Mouse (Mus musculus) forebrain, embryonic 14.5 days (tissue): ENCODE data around the gene Serping1. TPM values are rescaled to one million over a fixed set of nuclear protein-coding genes. Genes with fewer than 3 reads are reported as not detected.
A peak's percentile ranks its signal among the peaks of the same experiment; 100 is the strongest.
"Not testable (repeated sequence)": the region's sequence is repeated elsewhere in the genome, so short reads cannot be mapped to it uniquely, and the experiment has no call there.

Experiments used
- ATAC-seq: fragments of 200-750 bp; cut with Nextera tagmentation; 2 replicates; pipeline ENCODE4 v1.8.0; 2017; ENCODE audit warnings: mild to moderate bottlenecking, moderate library complexity
- DNase-seq: peaks from one replicate; pipeline ENCODE4 v3.0.0-alpha.2; 2015; ENCODE audit warnings: low spot score
- H3K27ac ChIP-seq: fragments of 300-500 bp; sonication (generic); 2 replicates; pipeline ENCODE4 v1.5.1; 2014; ENCODE audit warnings: low read depth, mild to moderate bottlenecking, control low read depth, low read length, moderate library complexity
- H3K27me3 ChIP-seq: fragments of 300-500 bp; sonication (generic); replicated peaks from 2 replicates; pipeline ENCODE4 v1.6.1; 2014; ENCODE audit warnings: low read length, control low read depth, mixed read lengths; ENCODE audit not compliant: control insufficient read depth, insufficient read depth
- H3K36me3 ChIP-seq: fragments of 300-500 bp; sonication (generic); 2 replicates; pipeline ENCODE4 v1.6.1; 2014; ENCODE audit warnings: low read length, control low read depth; ENCODE audit not compliant: control insufficient read depth, insufficient read depth
- H3K4me1 ChIP-seq: fragments of 300-500 bp; sonication (generic); 2 replicates; pipeline ENCODE4 v1.6.1; 2014; ENCODE audit warnings: antibody characterized with exemption, low read length, control low read depth; ENCODE audit not compliant: control insufficient read depth, insufficient read depth
- H3K4me2 ChIP-seq: fragments of 300-500 bp; sonication (generic); 2 replicates; pipeline ENCODE4 v1.6.1; 2014; ENCODE audit warnings: mild to moderate bottlenecking, control low read depth, low read length
- H3K4me3 ChIP-seq: fragments of 300-500 bp; sonication (generic); 2 replicates; pipeline ENCODE4 v1.5.1; 2014; ENCODE audit warnings: low read depth, low read length, control low read depth
- H3K9ac ChIP-seq: fragments of 300-500 bp; sonication (generic); 2 replicates; pipeline ENCODE4 v1.6.1; 2014; ENCODE audit warnings: mild to moderate bottlenecking, low read length, control low read depth, moderate library complexity
- H3K9me3 ChIP-seq: fragments of 300-500 bp; sonication (generic); replicated peaks from 2 replicates; pipeline ENCODE4 v1.6.1; 2016; ENCODE audit warnings: low read length, control low read depth, mixed read lengths; ENCODE audit not compliant: control insufficient read depth
- WGBS: fragments of 180-500 bp; shearing (Covaris S2); extraction: QIAGEN DNeasy Blood & Tissue Kit; methylation state at CpG from one replicate; pipeline ENCODE4 v1.1.7; 2014; 5-methylcytosine and 5-hydroxymethylcytosine counted together
- polyA plus RNA-seq: library from polyadenylated mRNA; unstranded; fragments of >200 nt; fragmentation: Nextera tagmentation; extraction: Ambion mirVana; gene quantifications from 2 replicates; pipeline ENCODE4 v1.2.1, GENCODE M21; 2014

Gene Serping1
- polyA plus RNA-seq, 1 experiment from 2014 or later: 32.7 TPM

DNA sequence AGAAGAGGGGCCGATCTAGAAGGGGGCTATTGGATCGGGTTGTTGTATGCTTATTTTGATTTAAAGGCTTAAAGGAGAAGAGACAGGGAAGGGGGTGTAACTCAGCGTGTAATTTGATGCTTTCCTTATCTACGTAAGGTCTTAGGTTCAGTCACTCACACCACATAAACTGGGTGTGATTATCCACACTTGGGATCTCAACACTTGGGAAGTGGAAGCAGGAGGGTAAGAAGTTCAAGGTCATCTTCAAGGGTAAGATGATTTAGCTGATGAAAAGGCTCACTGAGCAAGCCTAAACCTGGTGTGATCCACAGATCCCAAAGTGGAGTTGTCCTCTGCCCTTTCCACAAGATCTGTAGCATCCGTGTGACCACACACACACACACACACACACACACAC lies 31.3 kb upstream of the Serping1 start:
- H3K27ac ChIP-seq: no peak overlapping the region
- ATAC-seq (no peak), DNase-seq (no peak)
- H3K4me2 ChIP-seq: no peak overlapping the region
- no peaks in the 10 kb centered on the region for H3K9me3 ChIP-seq
- no peaks in the 10 kb centered on the region for H3K36me3 ChIP-seq
- H3K4me1 ChIP-seq: peaks cover 8% of the 10 kb centered on the region
- no peaks in the 10 kb centered on the region for H3K27me3 ChIP-seq
- H3K4me3 ChIP-seq: no peak overlapping the region
- H3K9ac ChIP-seq: no peak overlapping the region
- 73% methylated on average over 5 of the region's 5 CpGs for WGBS

DNA sequence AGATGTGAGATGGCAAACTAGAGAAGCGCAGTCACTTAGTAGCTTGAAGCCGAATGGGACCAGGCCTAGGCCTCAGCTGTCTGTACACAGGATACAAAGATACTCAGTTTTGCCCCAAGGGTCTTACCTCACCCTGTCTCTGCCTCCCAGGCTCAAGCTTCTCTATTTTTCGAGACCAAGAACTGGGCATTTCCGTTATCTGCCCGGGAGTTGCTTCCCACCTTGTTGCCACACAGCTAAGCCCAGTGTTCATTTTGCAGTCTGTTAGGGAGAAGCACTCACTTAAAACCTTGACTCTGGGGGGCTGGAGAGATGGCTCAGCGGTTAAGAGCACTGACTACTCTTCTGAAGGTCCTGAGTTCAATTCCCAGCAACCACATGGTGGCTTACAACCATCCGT lies 28.7 kb upstream of the Serping1 start:
- DNase-seq (no peak), ATAC-seq (no peak)
- 86% methylated on average over 7 of the region's 7 CpGs for WGBS
- Histone ChIP-seq H3K27ac (no peak overlapping the region), H3K27me3 (no peaks in the 10 kb centered on the region), H3K9me3 (no peaks in the 10 kb centered on the region), H3K9ac (no peak overlapping the region), H3K4me2 (no peak overlapping the region), H3K36me3 (no peaks in the 10 kb centered on the region), H3K4me3 (no peak overlapping the region), H3K4me1 (no peaks in the 10 kb centered on the region)

DNA sequence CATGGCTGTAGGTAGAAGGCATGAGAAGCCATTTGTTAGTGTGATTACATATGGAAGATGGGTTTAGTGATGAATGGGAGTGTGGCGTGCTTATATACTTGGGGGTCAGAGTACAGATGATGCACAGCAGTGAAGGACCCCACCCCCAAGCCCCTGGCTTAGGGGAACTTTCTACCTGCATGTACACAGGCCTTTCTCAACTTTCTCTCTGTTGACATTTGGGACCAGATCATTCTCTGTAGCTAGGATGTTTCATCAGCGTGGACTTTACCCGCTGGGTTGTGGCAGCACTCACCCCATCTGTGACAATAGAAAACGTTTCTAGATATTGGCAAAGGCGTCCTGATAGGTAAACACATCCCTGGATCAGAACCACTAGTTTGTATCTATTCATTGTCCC lies 26.0 kb upstream of the Serping1 start:
- H3K27ac ChIP-seq, H3K4me3 ChIP-seq, H3K9ac ChIP-seq, H3K27me3 ChIP-seq, H3K36me3 ChIP-seq, H3K9me3 ChIP-seq, H3K4me2 ChIP-seq, ATAC-seq, DNase-seq, H3K4me1 ChIP-seq: not testable (repeated sequence)
- 78% methylated on average over 5 of the region's 5 CpGs for WGBS

DNA sequence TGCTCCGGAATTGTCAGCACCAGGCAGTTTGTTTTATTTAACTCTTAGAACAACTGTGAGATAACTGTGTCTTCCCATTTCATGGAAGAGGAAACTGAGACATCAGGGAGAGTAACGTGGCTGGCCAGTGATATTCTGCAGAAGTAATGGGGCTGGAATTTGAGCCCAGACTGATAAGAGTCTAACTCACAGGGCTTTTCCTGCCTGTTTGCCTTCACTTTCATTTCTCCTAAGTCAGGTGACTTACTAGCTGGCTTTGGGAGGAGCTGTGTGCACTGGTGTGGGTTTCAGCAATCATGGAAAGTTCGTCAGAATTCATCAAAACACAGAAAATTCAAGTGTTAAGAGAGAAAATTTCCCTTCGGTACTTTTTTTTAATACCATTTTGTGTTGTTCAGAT lies 25.1 kb upstream of the Serping1 start:
- H3K9ac ChIP-seq: no peak overlapping the region
- no peaks in the 10 kb centered on the region for H3K36me3 ChIP-seq
- DNase-seq (no peak), ATAC-seq (no peak)
- no peaks in the 10 kb centered on the region for H3K27me3 ChIP-seq
- no peak overlapping the region for H3K4me3 ChIP-seq
- H3K4me1 ChIP-seq: no peaks in the 10 kb centered on the region
- WGBS: 85% methylated on average over 4 of the region's 4 CpGs
- no peak overlapping the region for H3K4me2 ChIP-seq
- no peaks in the 10 kb centered on the region for H3K9me3 ChIP-seq
- no peak overlapping the region for H3K27ac ChIP-seq

DNA sequence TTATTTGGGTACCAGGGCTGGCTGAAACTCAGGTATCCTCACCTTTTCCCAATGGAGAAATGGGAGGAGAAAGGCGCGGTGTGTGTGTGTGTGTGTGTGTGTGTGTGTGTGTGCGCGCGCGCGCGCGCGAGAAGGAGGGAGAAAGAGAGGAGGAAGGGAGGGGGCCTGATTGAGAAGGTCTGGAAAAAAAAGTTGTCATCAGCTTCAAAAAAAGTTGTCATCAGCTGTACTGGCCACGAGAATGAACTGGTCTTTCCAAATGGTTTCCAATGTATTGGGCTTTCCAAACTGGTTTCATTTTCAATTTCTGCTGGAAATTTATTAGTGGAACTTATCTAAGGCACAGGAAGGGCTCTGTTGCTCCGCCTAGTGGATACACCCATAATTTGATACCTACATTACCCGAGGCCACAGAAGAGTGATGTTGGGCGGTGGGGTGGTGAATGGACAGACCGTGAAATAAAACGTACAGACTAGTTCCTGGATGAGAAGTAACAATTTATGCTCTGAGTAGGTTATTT lies 23.9 kb upstream of the Serping1 start:
- H3K9me3 ChIP-seq: no peaks in the 10 kb centered on the region
- ATAC-seq: peak; percentile 84
- H3K27ac ChIP-seq: no peak overlapping the region
- H3K36me3 ChIP-seq: no peaks in the 10 kb centered on the region
- DNase-seq: peak; percentile 86
- H3K27me3 ChIP-seq: no peaks in the 10 kb centered on the region
- peak overlapping the region; percentile 80 for H3K4me2 ChIP-seq
- H3K9ac ChIP-seq: peak overlapping the region; percentile 62
- 4% methylated on average over 16 of the region's 16 CpGs for WGBS
- no peaks in the 10 kb centered on the region for H3K4me1 ChIP-seq
- peak overlapping the region; percentile 46 for H3K4me3 ChIP-seq

DNA sequence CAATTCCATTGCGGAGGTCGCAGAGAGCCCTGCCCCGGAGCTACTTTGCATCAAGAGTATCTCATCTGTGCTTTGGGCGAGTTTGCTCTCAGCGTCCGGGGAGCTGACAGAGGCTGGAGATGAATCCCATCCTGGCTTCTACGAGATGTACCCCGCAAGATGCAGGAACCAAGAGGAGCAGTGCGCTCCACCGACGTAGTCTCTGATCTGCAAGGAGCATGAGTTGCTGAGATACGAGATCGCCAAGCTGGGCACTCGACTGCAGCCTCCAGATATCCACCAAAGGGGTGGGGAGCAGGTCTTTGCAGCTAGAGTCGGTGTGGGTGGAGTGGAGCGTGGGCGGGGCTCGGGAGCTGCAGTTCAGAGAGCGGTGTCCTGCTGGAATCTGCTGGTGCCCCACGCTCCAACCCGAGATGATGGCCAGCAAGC lies 23.3 kb upstream of the Serping1 start, which contains the start of gene Ube2l6:
Ube2l6 (plus strand) TSS at position 336 of the 429 bp plus-strand sequence.
- H3K27ac ChIP-seq: no peak within 1 kb of the TSS
- peak within 1 kb of the TSS; percentile 62 for H3K9ac ChIP-seq
- H3K27me3 ChIP-seq: no peaks in the 10 kb centered on the region
- WGBS: under 1% methylated on average over 21 of the region's 21 CpGs
- peak; percentile 79 for ATAC-seq
- no peaks in the 10 kb centered on the region for H3K9me3 ChIP-seq
- H3K4me3 ChIP-seq: peak within 1 kb of the TSS; percentile 46
- no peaks in the 10 kb centered on the region for H3K36me3 ChIP-seq
- H3K4me2 ChIP-seq: peak within 1 kb of the TSS; percentile 80
- peak; percentile 70 for DNase-seq
- H3K4me1 ChIP-seq: no peaks in the 10 kb centered on the region

DNA sequence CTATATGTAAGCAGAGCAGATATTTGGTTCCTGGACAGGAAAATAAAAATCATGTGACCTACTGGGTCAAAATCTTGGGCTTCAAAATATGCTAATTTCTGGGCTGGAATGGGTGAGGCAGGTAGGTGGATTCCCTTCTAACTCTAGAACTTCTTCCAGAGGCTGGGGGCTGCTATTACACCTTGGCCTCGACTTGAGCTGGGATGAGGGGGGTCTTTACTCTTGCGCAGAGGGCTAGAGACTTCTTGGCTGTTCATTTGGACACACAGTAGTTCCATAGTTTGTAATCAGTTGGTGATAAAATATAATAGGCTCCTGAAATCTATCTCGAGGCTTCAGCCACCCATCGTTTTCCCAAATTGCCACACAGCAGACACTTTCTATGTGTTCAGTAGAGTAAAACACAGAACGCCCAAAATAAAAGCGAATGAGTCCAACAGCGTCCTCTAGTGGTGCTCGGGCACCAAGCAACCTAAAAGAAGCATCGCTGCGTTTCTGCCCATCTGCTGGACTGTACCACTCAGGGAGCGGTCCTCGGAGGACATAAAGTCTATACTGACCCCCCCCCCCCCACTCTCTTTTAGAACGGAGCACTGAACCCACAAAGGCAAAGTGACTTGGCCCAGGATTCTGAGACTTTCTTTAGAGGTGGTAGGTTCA lies 22.7 kb upstream of the Serping1 start:
- Histone ChIP-seq H3K27me3 (no peaks in the 10 kb centered on the region), H3K36me3 (no peaks in the 10 kb centered on the region), H3K27ac (no peak overlapping the region), H3K4me2 (peak overlapping the region; percentile 80), H3K4me3 (peak overlapping the region; percentile 46), H3K4me1 (no peaks in the 10 kb centered on the region), H3K9me3 (no peaks in the 10 kb centered on the region), H3K9ac (peak overlapping the region; percentile 62)
- 9% methylated on average over 13 of the region's 13 CpGs for WGBS
- ATAC-seq (peak; percentile 73), DNase-seq (peak; percentile 91)

DNA sequence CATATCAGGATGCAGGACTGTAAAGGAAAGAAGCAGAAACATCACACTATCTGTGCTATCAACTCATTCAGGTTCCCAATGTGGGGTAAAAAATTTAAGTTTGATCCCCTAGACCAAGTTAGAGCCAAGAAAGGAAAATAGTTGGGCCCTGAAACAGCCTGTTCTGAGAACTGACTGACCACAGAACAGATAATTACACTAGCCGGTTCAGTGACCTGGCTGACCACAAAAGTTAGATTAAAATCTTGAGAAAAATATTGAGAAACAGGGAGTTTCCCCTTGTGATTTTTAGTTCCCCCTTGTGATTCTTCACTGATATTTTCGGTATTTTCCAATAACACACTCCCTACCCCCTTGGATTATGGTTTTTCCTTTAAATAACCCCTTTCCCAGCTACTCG lies 18.6 kb upstream of the Serping1 start:
- no peaks in the 10 kb centered on the region for H3K27me3 ChIP-seq
- ATAC-seq (no peak), DNase-seq (no peak)
- H3K4me1 ChIP-seq: no peaks in the 10 kb centered on the region
- no peaks in the 10 kb centered on the region for H3K9me3 ChIP-seq
- H3K27ac ChIP-seq: no peak overlapping the region
- 83% methylated on average over 3 of the region's 3 CpGs for WGBS
- no peaks in the 10 kb centered on the region for H3K36me3 ChIP-seq
- no peak overlapping the region for H3K4me3 ChIP-seq
- H3K4me2 ChIP-seq: no peak overlapping the region
- no peak overlapping the region for H3K9ac ChIP-seq

DNA sequence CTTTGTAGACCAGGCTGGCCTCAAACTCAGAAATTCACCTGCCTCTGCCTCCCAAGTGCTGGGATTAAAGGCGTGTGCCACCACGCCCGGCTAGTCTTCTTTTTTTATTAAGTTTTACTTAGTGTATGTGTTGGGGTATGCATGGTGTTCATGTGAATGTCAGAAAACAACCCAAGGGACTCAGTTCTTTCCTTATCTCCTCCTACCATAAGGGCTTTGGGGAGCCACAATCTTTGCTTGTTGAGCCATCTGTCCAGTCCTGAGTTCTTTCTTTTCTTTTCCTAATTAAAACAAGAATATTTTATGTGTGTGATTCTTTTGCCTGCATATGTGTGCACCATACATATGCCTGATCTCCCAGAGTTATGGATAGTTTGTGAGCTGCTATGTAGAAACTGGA lies 17.9 kb upstream of the Serping1 start:
- no peak overlapping the region for H3K27ac ChIP-seq
- no peak for ATAC-seq
- H3K27me3 ChIP-seq: no peaks in the 10 kb centered on the region
- no peak overlapping the region for H3K4me2 ChIP-seq
- DNase-seq: no peak
- 96% methylated on average over 3 of the region's 3 CpGs for WGBS
- no peaks in the 10 kb centered on the region for H3K36me3 ChIP-seq
- H3K4me3 ChIP-seq: no peak overlapping the region
- no peak overlapping the region for H3K9ac ChIP-seq
- H3K4me1 ChIP-seq: no peaks in the 10 kb centered on the region
- H3K9me3 ChIP-seq: no peaks in the 10 kb centered on the region
